Mouse (Mus musculus) kidney, postnatal 36 days (tissue): Measurements from ENCODE around the gene Zdhhc21.

Source experiments
- DNase-seq, 2 experiments: peaks; one replicate each; pipeline ENCODE4 v3.0.0; 2021 to 2022; ENCODE audit warnings: mixed read lengths in 2 of 2

Gene Zdhhc21

GRCm38 (mm10) chr4:82762430-82763119, 97.2 kb downstream of the Zdhhc21 start:
- no peak for DNase-seq

- DNase-seq, result no peak
These were observed 103.5 kb downstream of the Zdhhc21 start for GRCm38 (mm10) chr4:82756295-82756626.

GRCm38 (mm10) chr4:82755616-82756294, 104.0 kb downstream of the Zdhhc21 start:
- peak; percentile 53 to 62 for DNase-seq
